Mouse (Mus musculus) cerebellum, postnatal 10 days (tissue): ENCODE results near the gene Nbea.

Experiments
- DNase-seq, 2 experiments: peaks; one replicate each; pipeline ENCODE4 v3.0.0; 2021; ENCODE audit warnings: mixed read lengths in 2 of 2

The Nbea gene

DNA sequence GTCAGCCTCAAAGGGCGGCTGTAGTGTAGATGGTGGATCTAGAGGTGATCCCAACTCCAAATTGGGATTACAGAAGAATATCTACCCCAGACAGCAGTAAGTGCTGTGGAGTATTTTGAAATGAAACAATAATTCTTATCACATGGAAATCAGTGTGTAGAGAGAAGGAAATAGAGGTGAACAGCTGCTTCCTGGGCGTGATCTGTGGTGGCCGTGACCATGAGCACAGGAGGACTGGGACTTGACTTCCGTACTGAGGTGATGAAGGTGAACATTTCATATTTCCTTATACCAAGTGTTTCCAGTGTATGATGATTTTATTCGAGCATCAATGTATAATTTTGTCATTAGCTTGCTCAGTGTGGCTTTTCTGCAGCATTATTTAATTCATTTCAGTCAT lies 439.6 kb downstream of the Nbea start:
- DNase-seq, result no peak

DNA sequence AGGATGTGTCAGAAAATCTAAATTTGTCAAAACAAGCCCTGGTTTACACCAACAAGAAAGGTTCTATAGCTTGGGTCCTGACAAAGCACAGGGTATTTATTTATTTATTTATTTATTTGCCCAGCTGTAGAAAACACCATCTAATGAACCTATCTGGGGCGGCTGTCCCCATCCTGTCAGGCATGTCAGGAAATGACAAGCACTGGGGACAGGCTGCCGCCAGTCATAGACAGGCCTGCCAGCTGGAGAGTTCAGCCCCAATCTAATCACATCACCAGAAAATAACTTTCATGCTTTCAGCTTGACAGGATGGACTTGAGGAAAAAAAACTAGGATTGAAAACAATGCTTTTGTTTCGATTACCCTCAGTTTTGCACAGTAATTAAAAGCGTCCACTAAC lies 440.8 kb downstream of the Nbea start:
- peak; percentile 48 to 60 for DNase-seq

DNA sequence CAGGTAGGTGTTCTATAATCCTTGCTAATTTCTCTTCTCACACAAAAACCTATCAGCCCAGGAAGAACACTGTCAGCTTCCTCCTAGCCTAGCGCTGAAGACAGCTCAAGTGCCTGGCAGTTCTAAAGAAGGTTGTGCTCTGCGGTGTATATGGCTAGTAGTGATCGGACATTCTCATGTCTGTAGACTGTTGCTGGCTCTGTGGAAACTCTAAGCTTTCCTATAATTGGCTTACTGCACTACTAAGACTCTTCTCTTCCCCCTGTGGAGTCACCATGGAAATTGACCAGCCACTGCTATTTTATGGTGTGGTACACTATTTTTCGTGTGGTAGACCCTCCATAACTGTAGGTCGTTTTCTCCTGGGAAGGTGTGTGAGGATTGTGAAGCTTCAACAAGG lies 441.3 kb downstream of the Nbea start:
- no peak for DNase-seq

DNA sequence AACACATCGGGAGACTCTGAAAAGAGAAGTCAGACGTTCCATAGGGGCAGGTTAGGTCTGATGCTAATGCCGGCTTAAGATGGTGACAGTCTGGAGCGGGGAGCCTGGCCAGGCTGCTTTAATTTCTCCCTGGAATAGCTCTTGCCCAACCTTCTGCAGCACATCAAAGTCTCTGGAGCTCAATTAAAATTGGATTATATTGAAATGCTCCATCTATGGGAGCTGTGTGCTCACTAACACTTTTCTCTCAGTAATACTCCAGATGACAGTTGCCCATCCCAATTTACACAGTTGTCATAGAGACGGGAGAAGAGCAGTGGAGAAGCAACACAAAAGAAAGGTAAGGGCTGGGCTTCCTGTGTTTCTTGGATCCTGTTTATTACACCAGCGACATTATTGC lies 442.1 kb downstream of the Nbea start:
- DNase-seq, result peak; percentile 34 to 37

DNA sequence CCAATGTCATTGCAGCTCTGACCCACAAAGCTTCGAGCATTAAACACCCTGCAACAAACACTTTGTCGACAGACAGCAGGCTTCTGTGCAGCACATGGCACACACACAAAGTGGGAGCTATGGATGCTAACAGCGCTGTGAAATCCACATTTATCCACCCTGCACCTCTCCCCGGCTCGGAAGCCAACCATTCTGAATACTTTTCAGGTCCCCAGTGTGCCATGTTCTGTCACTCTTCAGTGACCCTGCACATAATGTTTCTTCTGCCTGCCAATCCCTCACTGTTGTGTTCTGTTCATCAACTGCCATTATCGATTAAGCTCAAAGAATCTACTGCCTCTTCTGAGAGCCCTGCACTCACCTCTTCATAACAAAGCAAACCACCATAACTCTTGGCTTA lies 449.8 kb downstream of the Nbea start:
- DNase-seq, result peak; percentile 23 to 54

DNA sequence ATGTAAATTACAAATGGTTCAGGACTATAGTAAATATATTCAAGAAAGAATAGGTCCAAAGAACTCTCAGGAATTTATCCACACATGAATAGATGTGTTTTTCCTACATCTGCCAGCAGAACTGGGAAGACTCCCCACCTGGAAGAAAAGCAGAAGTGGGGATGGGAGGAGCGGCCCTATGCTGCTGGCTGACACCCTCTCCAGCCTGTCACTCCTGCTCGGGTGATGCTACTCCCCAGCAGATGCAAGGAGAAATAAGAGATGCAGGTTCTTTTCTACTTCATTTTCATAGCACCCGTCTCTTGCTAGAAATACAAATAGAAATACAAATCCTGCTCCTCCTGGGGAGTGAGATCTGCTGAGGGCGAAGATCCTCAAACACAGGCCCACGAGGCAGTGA lies 453.0 kb downstream of the Nbea start:
- peak in 1 of 2 experiments; percentile 25 for DNase-seq

DNA sequence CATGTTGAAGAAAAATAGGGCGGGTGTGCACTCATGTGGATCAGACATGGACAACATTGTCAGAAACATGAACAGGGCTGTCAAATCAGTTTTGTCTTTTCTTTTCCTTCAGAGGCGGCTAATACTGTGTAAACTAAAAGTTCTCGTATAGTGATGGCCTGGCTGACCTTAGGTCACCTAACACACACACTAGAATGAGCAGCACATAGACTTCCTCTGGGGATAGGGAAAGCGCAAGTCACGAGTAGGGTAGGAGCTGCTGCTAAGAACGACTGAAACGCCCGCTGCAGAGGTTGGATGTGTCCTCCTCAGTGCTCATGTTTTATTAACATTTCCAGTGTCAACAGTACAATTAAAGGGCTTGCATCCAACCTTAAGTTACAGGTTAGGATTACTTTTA lies 453.4 kb downstream of the Nbea start:
- no peak for DNase-seq

DNA sequence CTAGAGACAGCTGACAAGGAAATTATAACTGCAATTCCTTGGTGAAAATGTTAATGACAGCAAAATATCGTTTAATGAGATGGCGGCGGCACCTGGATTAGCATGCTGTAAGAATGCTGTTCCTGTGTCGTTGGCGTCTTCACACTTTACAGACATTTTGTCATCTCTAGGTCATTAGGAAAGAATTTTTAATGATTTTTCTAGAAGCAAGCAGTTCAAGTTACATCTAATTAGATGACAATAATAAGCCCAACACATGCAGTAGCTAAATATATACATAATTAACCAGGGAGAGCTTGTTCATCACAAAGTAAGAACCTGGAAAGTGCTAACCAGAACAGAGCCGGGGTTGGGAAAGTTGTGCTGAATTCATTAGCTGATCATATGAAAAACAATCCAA lies 469.2 kb downstream of the Nbea start:
- no peak for DNase-seq

DNA sequence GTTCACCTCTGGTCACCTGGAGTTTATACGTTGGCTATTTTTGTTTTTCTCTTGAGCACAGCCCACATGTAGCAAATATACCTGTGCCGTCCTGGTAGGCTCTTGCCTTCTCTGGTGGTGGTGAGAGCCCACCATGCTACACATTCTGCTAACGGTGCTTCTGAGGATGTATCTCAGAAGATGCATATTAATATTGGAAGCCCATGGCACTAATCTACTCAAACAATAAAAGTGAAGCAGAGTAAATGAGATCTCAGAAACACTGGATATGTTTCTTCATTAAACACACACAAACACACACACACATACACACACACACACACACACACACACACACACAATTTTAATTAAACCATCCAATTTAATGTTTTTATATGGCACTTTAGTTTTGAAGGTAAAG lies 469.6 kb downstream of the Nbea start:
- no peak for DNase-seq

DNA sequence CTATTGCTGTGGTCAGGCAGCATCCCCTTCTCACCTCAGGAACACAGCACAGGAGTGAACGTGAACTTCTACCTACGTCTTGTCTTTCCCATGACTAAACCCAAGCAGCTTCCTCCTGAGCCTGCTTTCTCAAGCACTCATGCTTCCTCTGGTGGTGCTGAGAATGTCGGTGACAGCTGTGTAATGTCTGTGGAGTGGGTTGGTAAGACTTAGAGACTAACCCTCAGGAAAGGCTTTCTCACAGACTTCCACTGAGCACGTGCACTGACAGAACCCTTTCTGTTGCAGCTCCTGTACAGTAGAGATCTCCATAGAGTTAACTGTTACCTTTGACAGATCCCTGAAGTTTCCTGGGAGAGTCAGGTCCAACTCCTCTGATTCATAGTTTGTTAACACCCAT lies 473.2 kb downstream of the Nbea start:
- no peak for DNase-seq

DNA sequence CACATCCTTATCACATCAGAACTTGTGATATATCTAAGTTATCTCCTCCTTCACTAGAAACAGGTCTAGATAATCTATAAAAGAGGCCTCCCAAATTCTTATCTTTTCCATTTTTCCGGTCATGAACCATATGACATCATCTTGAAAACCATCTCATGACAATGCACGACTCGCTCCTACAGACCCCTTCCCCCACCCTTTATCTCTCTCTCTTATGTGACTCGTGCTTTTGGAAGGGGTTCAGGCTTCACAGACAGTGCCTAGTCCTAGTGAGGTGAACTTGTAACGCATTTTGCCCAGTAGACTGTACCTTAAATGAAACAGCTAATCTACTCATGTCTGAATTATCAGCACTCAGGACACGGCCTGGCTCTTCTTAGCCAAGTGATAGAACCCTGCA lies 481.9 kb downstream of the Nbea start:
- no peak for DNase-seq

DNA sequence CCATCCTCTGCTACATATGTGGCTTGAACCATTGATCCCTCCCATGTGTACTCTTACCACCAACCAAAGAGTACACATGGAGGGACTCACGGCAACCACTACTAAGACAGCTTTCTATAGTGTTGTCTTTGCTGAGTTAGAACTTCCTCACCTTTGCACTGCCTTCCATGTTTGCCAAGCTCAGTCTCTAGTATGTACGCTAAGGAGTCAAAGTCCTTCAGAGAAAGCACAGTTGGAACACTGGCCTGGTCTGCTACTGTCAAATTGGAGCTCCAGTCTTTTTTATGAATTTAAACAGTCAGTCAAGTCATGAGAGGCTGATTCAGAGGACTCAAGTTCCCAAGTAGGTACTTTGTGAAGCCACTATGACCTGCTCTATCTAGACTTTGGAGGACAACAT lies 486.3 kb downstream of the Nbea start:
- no peak for DNase-seq

DNA sequence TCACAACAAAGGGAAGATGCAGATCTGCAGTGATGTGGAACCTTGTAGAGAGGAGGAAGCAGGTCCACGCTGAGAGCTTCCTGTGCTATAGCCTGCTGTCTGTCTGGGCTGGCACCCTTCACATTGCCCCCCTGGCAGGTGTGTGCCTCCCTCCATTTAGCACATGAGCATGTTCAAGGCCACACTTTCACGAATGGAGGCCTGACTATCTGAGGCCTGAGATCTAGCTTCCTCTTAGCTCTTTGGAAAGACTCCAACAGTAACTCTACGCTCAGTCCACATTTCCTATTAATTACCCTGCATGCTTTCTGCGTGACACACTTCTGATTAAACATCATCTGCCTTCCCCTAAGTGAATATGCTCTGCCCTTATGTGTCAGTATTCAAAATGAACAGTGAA lies 490.4 kb downstream of the Nbea start:
- DNase-seq, result no peak

DNA sequence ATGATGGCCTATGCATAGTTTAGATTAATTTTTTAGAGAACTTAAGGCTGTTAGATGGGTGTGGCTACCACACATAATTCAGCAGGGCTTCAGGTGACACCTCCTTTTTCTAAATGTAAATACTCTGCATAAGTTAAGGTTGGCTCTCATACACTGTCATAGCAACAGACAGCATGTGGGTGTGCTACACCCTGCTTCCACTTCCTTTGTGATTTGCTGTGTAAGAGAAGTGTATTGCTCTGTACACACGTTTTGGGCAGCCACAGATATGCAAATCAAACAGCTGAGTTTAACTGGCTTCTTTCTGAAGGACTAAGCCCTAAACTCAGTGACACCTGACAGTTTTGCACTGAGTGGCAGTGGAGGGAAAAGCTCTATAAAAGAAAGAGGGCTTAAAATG lies 495.4 kb downstream of the Nbea start:
- DNase-seq, result no peak

DNA sequence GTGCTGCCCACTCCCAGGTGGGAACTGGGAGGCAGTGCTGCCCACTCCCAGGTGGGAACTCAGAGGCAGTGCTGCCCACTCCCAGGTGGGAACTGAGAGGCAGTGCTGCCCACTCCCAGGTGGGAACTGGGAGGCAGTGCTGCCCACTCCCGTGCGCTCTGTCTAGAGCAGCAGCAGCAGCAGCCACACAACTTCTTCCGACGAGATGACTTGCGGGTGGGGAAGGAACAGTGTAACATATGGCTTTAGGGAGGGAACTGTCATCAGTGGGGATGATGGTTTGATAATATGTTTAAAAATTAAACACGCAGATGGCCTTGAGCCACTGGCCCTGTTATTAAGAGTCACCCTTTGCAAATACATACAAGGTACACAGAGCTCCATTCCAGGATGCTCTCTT lies 496.5 kb downstream of the Nbea start:
- DNase-seq, result no peak

DNA sequence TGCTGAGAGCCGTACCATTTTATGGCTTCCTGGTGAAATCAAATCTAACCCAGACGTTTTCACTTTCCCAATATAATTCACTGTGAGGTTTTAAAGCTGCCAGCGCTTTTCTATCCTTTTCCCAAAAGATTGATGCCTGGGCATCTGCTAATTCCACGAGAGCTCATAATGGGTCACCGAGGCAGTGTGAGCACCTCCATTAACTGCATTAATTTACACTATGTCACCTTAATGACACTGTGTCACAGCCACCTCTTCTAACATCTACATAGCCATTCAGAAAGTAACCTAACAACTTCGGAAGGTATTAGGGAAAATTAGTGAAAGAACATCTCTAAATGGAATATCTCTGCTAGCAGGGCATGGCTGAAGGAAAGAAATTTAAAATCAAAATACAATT lies 497.9 kb downstream of the Nbea start:
- no peak for DNase-seq

DNA sequence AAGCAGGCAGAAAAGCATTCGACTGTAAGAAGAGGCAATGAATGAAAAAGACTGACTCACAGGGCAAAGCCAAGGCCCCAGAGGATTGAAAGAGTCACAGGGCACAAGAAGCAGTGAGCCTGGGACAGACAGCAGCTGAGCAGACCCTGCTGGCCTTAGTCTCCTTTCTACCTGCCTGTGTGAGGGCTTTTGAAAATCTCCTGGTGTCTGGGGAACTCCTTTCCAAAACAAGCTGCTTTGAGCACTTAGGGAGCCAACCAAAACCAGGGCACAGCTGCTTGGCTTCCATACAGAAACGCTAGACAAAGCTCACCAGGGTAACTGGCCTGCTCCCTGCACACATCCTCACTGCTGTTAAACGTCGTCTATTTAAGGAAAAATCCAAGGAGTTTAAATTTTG lies 498.6 kb downstream of the Nbea start:
- peak; percentile 67 to 68 for DNase-seq

DNA sequence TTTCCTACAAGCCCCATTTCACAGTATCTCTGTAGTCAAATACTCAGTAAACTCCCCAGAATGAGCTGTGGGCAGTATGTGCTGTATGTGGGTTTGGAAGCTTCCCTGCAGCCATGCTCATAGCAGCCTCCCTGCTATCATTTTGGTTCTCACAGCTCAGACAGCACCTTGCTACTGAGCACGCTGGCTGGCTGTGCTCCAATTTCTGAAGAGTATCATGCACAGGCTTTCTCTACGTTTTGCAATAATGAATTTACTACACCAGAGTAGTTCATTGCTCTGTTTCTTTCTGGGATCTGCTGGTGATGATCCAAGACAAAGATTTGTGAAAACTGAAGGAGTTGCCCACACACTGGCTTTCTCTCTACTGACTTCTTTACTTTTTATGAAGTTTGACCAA lies 505.8 kb downstream of the Nbea start:
- DNase-seq, result peak; percentile 25 to 28

DNA sequence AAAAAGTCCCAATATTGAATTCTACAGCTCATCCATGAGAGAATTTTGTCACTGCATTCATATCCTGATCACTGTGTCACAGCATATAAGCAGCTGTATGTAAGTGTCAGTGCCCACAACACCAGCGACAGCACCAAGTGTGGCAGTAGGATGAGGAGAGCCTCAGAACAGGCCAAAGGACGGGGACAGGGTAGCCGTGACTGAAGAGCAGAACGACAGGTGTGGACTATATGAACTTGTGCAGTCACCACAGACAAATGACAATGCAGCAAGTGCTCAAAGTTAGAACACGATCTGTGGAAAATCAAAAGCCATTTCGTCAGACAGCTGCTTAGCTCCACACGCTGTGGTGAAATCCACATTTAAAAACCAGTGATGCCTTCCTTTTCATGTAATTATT lies 509.3 kb downstream of the Nbea start:
- no peak for DNase-seq

DNA sequence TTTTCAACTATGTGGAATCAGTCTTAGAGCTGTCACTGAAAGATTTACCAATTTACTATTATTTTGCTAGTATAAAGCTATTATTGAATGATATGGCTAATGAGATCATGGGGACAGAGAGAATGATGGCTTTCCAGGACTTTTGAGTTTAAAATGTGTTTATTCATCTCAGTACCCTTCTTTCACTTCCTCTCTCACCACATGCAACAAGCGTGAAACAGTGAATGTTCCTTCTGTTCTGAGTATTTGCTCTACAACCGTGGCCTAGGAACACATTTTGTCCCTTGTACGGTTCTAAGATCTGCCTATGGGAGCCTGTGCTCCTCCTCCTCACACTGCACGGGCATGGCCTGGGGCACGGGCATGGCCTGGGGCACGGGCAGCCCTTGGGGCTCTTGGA lies 516.5 kb downstream of the Nbea start:
- no peak for DNase-seq

DNA sequence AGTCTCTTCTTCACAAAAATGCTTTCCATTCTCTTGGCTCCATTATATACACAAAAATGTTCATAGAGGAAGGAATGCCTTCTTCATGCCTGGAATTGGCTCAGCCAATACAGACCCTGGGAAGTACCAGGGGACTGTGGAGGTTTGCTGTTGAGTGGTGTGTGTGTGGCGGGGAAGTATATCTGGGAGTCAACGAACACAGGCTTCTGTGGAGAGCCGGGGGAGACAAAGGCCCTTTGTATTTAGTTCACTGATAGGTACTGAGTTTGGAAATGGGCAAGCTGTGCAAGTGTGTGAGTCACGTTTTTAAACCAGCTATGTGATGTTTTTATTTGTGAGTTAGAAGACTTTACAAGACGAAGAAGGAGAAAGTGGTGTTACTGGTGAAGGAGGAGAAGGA lies 517.6 kb downstream of the Nbea start:
- no peak for DNase-seq

DNA sequence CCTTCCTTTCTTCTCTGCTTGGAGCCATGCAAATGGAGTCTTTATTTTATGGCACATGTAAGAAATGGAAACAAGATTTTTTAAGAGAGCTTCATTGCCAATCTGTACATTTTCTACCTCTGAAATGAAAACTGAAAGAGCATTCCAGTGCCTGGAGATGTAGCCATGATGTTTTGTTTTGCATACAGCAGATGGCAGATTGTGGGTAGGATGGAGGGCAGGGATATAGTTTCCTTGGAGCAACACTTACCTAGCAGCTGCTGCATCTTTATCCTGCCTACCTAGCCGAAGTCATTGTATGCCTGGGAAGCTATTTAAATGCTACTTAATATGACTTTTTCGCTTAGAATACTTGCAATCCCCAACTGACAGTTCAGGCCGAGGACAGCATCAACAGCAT lies 518.8 kb downstream of the Nbea start:
- DNase-seq, result no peak

DNA sequence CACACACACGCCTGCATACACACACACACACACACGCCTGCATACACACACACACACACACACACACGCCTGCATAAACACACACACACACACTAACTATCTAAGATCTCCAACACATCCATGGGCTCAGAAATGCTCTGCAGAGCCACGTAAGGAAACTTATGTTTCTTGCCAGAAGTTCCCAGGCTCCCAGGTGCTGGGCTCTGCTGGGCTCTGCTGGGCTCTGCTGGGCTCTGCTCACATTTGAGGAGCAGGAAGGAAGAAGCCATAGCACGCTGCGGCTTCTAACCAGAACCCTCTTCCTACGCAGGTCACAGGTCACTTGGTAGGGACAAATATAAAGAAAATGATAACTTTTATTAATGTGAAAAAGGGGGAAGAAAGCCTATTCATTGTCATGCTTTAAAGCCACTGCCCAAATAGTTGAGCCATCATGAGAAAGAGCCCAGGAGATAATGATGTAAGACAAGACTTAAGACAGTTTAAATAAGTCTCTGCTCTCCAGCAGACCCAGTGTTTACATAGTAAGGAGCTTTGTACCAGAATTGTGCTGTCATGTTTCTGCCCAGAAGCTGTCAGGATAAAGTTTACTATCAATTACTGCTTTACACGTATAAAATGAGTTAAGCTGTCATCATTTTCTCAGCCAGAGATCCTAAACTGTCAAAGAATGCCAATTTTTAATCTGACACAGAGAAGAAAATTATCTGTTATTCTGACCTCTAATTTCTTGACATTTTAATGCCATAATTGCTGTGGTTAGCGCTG lies 521.6 kb downstream of the Nbea start:
- no peak for DNase-seq

DNA sequence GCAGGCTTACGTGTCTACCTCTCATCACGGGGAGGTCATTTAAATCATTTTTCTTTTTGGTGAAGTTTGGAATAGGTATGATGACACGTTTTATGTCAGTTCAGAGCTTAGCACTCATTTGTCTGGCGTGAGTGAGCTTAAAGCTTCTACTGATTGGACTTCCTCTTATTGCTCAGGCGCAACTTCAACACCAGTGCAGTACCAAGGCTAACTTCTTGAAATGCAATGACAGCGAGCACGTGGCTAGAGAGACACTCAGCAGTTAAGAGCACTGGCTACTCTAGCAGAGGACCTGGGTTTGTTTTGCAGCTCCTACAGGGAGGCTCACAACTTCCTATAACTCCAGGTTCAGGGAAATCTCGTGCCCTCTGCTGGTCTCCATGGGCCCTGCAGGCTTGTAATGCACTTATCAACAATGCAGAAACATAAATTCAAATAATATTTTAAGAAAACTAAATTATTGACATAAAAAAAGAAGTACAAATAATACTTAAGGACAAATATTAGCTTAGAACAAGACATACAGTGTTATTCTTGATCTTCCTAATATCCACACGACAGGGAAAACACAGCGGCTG lies 523.2 kb downstream of the Nbea start:
- peak in 1 of 2 experiments; percentile 33 for DNase-seq
